In the genomic region with DNA sequence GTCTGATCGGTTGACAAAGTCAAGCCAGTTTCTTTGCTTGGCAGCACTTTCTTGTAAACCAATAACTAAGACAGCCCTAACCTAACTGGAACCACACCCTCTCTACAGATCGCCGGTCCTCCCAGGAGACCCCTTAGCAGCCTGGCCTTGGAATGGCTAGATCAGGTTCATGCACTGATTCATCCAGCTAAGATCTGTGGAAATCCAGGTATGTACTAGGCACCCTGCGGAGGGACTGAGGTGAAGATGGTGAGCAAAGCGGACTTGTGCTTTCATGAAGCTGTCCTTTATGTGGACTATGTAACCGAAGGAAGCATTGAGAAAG, we compare ENCODE assay signal across 8 mouse cellular contexts. TPM values are rescaled to one million over a fixed set of nuclear protein-coding genes. Genes with fewer than 3 reads are reported as not detected.
DNase-seq lines count a peak whose midpoint lies in the region; ATAC-seq and TF ChIP-seq lines count a peak whose summit lies in the region.

No protein-coding gene starts in this region.

- peak overlapping the region; percentile 82 for H3K4me2 ChIP-seq in kidney, postnatal 0 days (ENCODE audit: low read length)
- H3K4me2 ChIP-seq in embryonic facial prominence, embryonic 11.5 days (ENCODE audit: low read depth, low read length): peak overlapping the region; percentile 86
- H3K4me2 ChIP-seq in hindbrain, postnatal 0 days (ENCODE audit: low read depth, low read length): peak overlapping the region; percentile 98
- peak overlapping the region; percentile 98 for H3K4me2 ChIP-seq in midbrain, embryonic 16.5 days (ENCODE audit: low read length)

- no peak for DNase-seq in kidney, postnatal 0 days (ENCODE audit: low spot score)
- no peak for DNase-seq in kidney, postnatal 14 days
- DNase-seq in embryonic facial prominence, embryonic 11.5 days (ENCODE audit: low spot score): no peak
- DNase-seq in hindbrain, postnatal 0 days (ENCODE audit: low spot score): no peak
- no peak for DNase-seq in right cerebral cortex, postnatal 25 days
- no peak for DNase-seq in right cerebral cortex, postnatal 10 days (ENCODE audit: low spot score in 2 of 2)
- no peak for DNase-seq in kidney, adult 18-20 months

- no peaks in the 10 kb centered on the region for H3K4me1 ChIP-seq in kidney, postnatal 0 days (replicated peaks; ENCODE audit: insufficient read depth, low read length)
- H3K4me1 ChIP-seq in embryonic facial prominence, embryonic 11.5 days (ENCODE audit: control insufficient read depth, insufficient read depth, low read length): no peaks in the 10 kb centered on the region
- no peaks in the 10 kb centered on the region; the same call in 1 of the 2 replicates for H3K4me1 ChIP-seq in hindbrain, postnatal 0 days (ENCODE audit: insufficient read depth, low read length)
- H3K4me1 ChIP-seq in midbrain, embryonic 16.5 days (ENCODE audit: control insufficient read depth, insufficient read depth, low read length): peaks cover 6% of the 10 kb centered on the region

- 8% methylated on average over 6 of the region's 6 CpGs for WGBS in kidney, postnatal 0 days
- 12% methylated on average over 6 of the region's 6 CpGs for WGBS in embryonic facial prominence, embryonic 11.5 days
- 8% methylated on average over 6 of the region's 6 CpGs for WGBS in hindbrain, postnatal 0 days
- WGBS in midbrain, embryonic 16.5 days: 11% methylated on average over 6 of the region's 6 CpGs

- H3K27me3 ChIP-seq in kidney, postnatal 0 days (ENCODE audit: insufficient read depth, low read length): no peaks in the 10 kb centered on the region
- H3K27me3 ChIP-seq in embryonic facial prominence, embryonic 11.5 days (ENCODE audit: control insufficient read depth, insufficient read depth, low read length): no peaks in the 10 kb centered on the region
- no peaks in the 10 kb centered on the region for H3K27me3 ChIP-seq in hindbrain, postnatal 0 days (ENCODE audit: insufficient read depth, low read length)
- no peaks in the 10 kb centered on the region for H3K27me3 ChIP-seq in midbrain, embryonic 16.5 days (ENCODE audit: control insufficient read depth, insufficient read depth, low read depth, low read length)

- no peaks in the 10 kb centered on the region for H3K9me3 ChIP-seq in kidney, postnatal 0 days (replicated peaks; ENCODE audit: low read length)
- H3K9me3 ChIP-seq in embryonic facial prominence, embryonic 11.5 days (replicated peaks; ENCODE audit: control insufficient read depth, low read length): no peaks in the 10 kb centered on the region
- no peaks in the 10 kb centered on the region for H3K9me3 ChIP-seq in hindbrain, postnatal 0 days (ENCODE audit: low read length)
- no peaks in the 10 kb centered on the region for H3K9me3 ChIP-seq in midbrain, embryonic 16.5 days (replicated peaks; ENCODE audit: control insufficient read depth, low read length, poor library complexity, severe bottlenecking)

- peak; percentile 68 for ATAC-seq in kidney, postnatal 0 days (replicated peaks; ENCODE audit: low FRiP score, low read depth)
- peak; percentile 54 for ATAC-seq in embryonic facial prominence, embryonic 11.5 days (replicated peaks; ENCODE audit: insufficient number of reproducible peaks, low FRiP score, low TSS enrichment, low read depth)
- ATAC-seq in hindbrain, postnatal 0 days: peak; percentile 46
- ATAC-seq in midbrain, embryonic 16.5 days: peak; percentile 72

- H3K36me3 ChIP-seq in kidney, postnatal 0 days (ENCODE audit: insufficient read depth, low read length): 0 out of 2 replicates have a peak, but pooled peaks cover 14% of the 10 kb centered on the region
- no peaks in the 10 kb centered on the region for H3K36me3 ChIP-seq in embryonic facial prominence, embryonic 11.5 days (replicated peaks; ENCODE audit: control insufficient read depth, insufficient read depth, low read depth, low read length)
- H3K36me3 ChIP-seq in hindbrain, postnatal 0 days (ENCODE audit: insufficient read depth, low read length): no peaks in the 10 kb centered on the region
- no peaks in the 10 kb centered on the region for H3K36me3 ChIP-seq in midbrain, embryonic 16.5 days (ENCODE audit: control insufficient read depth, insufficient read depth, low read length)

- TF ChIP-seq CTCF in kidney, postnatal 0 days (IDR thresholded peaks at IDR 0.05; ENCODE audit: low read depth): no peak
- TF ChIP-seq CTCF in hindbrain, postnatal 0 days (IDR thresholded peaks at IDR 0.05; ENCODE audit: low read depth): no peak

- H3K4me3 ChIP-seq in kidney, postnatal 0 days (replicated peaks; ENCODE audit: low read depth, low read length): peak overlapping the region; percentile 58
- peak overlapping the region; percentile 61 for H3K4me3 ChIP-seq in embryonic facial prominence, embryonic 11.5 days (ENCODE audit: low read depth, low read length)
- peak overlapping the region; percentile 67 for H3K4me3 ChIP-seq in hindbrain, postnatal 0 days (ENCODE audit: low read length)
- H3K4me3 ChIP-seq in midbrain, embryonic 16.5 days (ENCODE audit: low read depth, low read length): peak overlapping the region; percentile 72

- peak overlapping the region; percentile 77; the same call in 1 of the 2 replicates for H3K27ac ChIP-seq in kidney, postnatal 0 days
- no peak overlapping the region for H3K27ac ChIP-seq in embryonic facial prominence, embryonic 11.5 days (replicated peaks; ENCODE audit: low read depth, low read length)
- peak overlapping the region; percentile 87 for H3K27ac ChIP-seq in hindbrain, postnatal 0 days
- H3K27ac ChIP-seq in midbrain, embryonic 16.5 days (ENCODE audit: low read length): peak overlapping the region; percentile 92

- peak overlapping the region; percentile 70 for H3K9ac ChIP-seq in kidney, postnatal 0 days (ENCODE audit: low read depth, low read length)
- H3K9ac ChIP-seq in embryonic facial prominence, embryonic 11.5 days (replicated peaks; ENCODE audit: low read length): peak overlapping the region; percentile 71
- peak overlapping the region; percentile 71 for H3K9ac ChIP-seq in hindbrain, postnatal 0 days (replicated peaks; ENCODE audit: low read length)
- peak overlapping the region; percentile 80 for H3K9ac ChIP-seq in midbrain, embryonic 16.5 days (ENCODE audit: low read depth, low read length)

RNA-seq across cellular contexts. Expression of a gene that starts 0.5 kb away (rescaled TPM):
- polyA plus RNA-seq in kidney, postnatal 0 days (2015; fragmentation: Nextera tagmentation; extraction: Ambion mirVana): 58.3 and 64.4 TPM in 2 replicates
- polyA plus RNA-seq in embryonic facial prominence, embryonic 11.5 days (2014; fragmentation: Nextera tagmentation; extraction: Ambion mirVana): 89.7 and 97.5 TPM in 2 replicates
- total RNA-seq in hindbrain, postnatal 0 days (2014; rRNA removed): 30.8 and 43.1 TPM in 2 replicates
- 47.2 and 52.9 TPM in 2 replicates for polyA plus RNA-seq in hindbrain, postnatal 0 days (2015; fragmentation: Nextera tagmentation; extraction: Ambion mirVana)
- polyA plus RNA-seq in midbrain, embryonic 16.5 days (2015; fragmentation: Nextera tagmentation; extraction: Ambion mirVana): 64.9 and 69.9 TPM in 2 replicates

RNA-seq across cellular contexts. Expression of a gene that starts 16.4 kb away (rescaled TPM):
- polyA plus RNA-seq in kidney, postnatal 0 days (2015; fragmentation: Nextera tagmentation; extraction: Ambion mirVana): 1.6 and 1.9 TPM in 2 replicates
- 0.78 and 0.87 TPM in 2 replicates for polyA plus RNA-seq in embryonic facial prominence, embryonic 11.5 days (2014; fragmentation: Nextera tagmentation; extraction: Ambion mirVana)
- 0.21 TPM in 1 of 2 replicates, not detected in the other for total RNA-seq in hindbrain, postnatal 0 days (2014; rRNA removed)
- polyA plus RNA-seq in hindbrain, postnatal 0 days (2015; fragmentation: Nextera tagmentation; extraction: Ambion mirVana): 0.91 and 1.3 TPM in 2 replicates
- polyA plus RNA-seq in midbrain, embryonic 16.5 days (2015; fragmentation: Nextera tagmentation; extraction: Ambion mirVana): 0.29 and 0.68 TPM in 2 replicates

RNA-seq across cellular contexts. Expression of a gene that starts 21.0 kb away (rescaled TPM):
- polyA plus RNA-seq in kidney, postnatal 0 days (2015; fragmentation: Nextera tagmentation; extraction: Ambion mirVana): 155 and 206 TPM in 2 replicates
- polyA plus RNA-seq in embryonic facial prominence, embryonic 11.5 days (2014; fragmentation: Nextera tagmentation; extraction: Ambion mirVana): not detected in 2 replicates
- total RNA-seq in hindbrain, postnatal 0 days (2014; rRNA removed): not detected in 2 replicates
- 0.24 TPM in 1 of 2 replicates, not detected in the other for polyA plus RNA-seq in hindbrain, postnatal 0 days (2015; fragmentation: Nextera tagmentation; extraction: Ambion mirVana)
- polyA plus RNA-seq in midbrain, embryonic 16.5 days (2015; fragmentation: Nextera tagmentation; extraction: Ambion mirVana): 0.31 TPM in 1 of 2 replicates, not detected in the other

RNA-seq across cellular contexts. Expression of a gene that starts 42.3 kb away (rescaled TPM):
- polyA plus RNA-seq in kidney, postnatal 0 days (2015; fragmentation: Nextera tagmentation; extraction: Ambion mirVana): 15.6 and 15.7 TPM in 2 replicates
- 38.6 and 44.1 TPM in 2 replicates for polyA plus RNA-seq in embryonic facial prominence, embryonic 11.5 days (2014; fragmentation: Nextera tagmentation; extraction: Ambion mirVana)
- 11.0 and 12.4 TPM in 2 replicates for total RNA-seq in hindbrain, postnatal 0 days (2014; rRNA removed)
- polyA plus RNA-seq in hindbrain, postnatal 0 days (2015; fragmentation: Nextera tagmentation; extraction: Ambion mirVana): 8.1 and 10.4 TPM in 2 replicates
- 9.9 and 12.3 TPM in 2 replicates for polyA plus RNA-seq in midbrain, embryonic 16.5 days (2015; fragmentation: Nextera tagmentation; extraction: Ambion mirVana)

RNA-seq across cellular contexts. Expression of a gene that starts 42.6 kb away (rescaled TPM):
- 0.33 TPM in 1 of 2 replicates, not detected in the other for polyA plus RNA-seq in kidney, postnatal 0 days (2015; fragmentation: Nextera tagmentation; extraction: Ambion mirVana)
- polyA plus RNA-seq in embryonic facial prominence, embryonic 11.5 days (2014; fragmentation: Nextera tagmentation; extraction: Ambion mirVana): not detected in 2 replicates
- not detected in 2 replicates for total RNA-seq in hindbrain, postnatal 0 days (2014; rRNA removed)
- not detected in 2 replicates for polyA plus RNA-seq in hindbrain, postnatal 0 days (2015; fragmentation: Nextera tagmentation; extraction: Ambion mirVana)
- not detected in 2 replicates for polyA plus RNA-seq in midbrain, embryonic 16.5 days (2015; fragmentation: Nextera tagmentation; extraction: Ambion mirVana)

Comparison
In these comparisons a context has a peak if more than half of its experiments do, and no peak if none do; other contexts are left out.
1. RNA of a gene that starts 21.0 kb away (polyA plus RNA-seq): 155 to 206 TPM in kidney, postnatal 0 days; 0.31 TPM in midbrain, embryonic 16.5 days, 0.24 TPM in hindbrain, postnatal 0 days and not detected in embryonic facial prominence, embryonic 11.5 days; every median in the first group is over 100 times any median in the second.
2. Peak in every context shown above with its lines, with median percentiles within 50 percentile points of each other: ATAC-seq, H3K4me2 ChIP-seq, H3K4me3 ChIP-seq and H3K9ac ChIP-seq.